Mouse (Mus musculus) lung, adult 2 months (tissue): ENCODE results near the gene Zfp536.

ENCODE experiments used
- CTCF ChIP-seq: fragments of 200-500 bp; IDR thresholded peaks from 2 replicates; pipeline ENCODE4 v1.5.1; 2011; ENCODE audit warnings: mild to moderate bottlenecking, low read length, control low read depth; ENCODE audit not compliant: insufficient read depth
- POLR2A ChIP-seq: fragments of 200-500 bp; IDR thresholded peaks from 2 replicates; pipeline ENCODE4 v1.6.1; 2011; ENCODE audit warnings: low read depth, mild to moderate bottlenecking, control low read depth, low read length, borderline replicate concordance; ENCODE audit errors: extremely low read depth

DNA sequence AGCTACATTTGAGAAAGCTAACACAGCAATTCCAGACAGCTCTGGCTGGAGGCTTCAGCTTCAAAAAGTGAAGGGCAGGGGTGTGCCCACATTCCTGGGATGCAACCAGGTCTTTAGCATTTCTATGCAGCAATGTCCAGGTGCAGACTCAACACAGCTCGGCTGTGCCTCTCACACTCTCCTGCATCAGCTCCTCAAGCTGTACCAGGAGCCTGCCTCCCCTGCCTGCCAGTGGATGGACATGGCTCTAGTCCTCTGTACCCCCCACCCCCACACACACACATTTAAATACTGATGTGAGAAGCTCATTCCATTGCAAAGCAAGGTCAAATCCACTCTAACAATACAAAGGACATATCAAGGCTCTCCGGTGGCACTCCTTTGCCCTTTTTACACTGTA is 298.0 kb downstream of the Zfp536 start:
- TF ChIP-seq CTCF (no peak), POLR2A (no peak)
